ENCODE assay signal across 8 mouse cellular contexts in the genomic region with DNA sequence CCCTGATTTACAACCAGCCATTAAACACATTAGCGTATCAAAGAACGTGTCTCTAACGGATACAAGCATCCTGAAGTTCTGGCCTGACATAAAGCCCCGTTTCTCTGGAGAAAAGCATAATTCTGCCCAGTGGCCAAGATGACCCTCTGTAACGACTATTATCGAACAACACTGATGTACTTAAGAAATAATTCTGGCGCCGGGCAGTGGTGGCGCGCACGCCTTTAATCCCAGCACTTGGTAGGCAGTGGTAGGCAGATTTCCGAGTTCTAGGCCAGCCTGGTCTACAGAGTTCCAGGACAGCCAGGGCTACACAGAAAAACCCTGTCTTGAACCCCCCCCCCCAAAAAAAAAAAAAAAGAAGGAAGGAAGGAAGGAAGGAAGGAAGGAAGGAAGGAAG.
DNase-seq lines count a peak whose midpoint lies in the region; ATAC-seq lines count a peak whose summit lies in the region.

No protein-coding gene starts in this region.

- H3K4me1 ChIP-seq in lung, embryonic 15.5 days, result peaks cover 16% of the 10 kb centered on the region
- peaks cover 17% of the 10 kb centered on the region for H3K4me1 ChIP-seq in forebrain, embryonic 13.5 days
- peaks cover 32% of the 10 kb centered on the region for H3K4me1 ChIP-seq in limb, embryonic 10.5 days
- peaks cover 9% of the 10 kb centered on the region for H3K4me1 ChIP-seq in stomach, embryonic 14.5 days (ENCODE audit: control insufficient read depth, insufficient read depth, low read length)

- H3K9ac ChIP-seq in lung, embryonic 15.5 days, result peak overlapping the region; percentile 32; the same call in 1 of the 2 replicates
- H3K9ac ChIP-seq in forebrain, embryonic 13.5 days, result peak overlapping the region; percentile 40; the same call in 1 of the 2 replicates
- peak overlapping the region; percentile 4; the same call in 1 of the 2 replicates for H3K9ac ChIP-seq in stomach, embryonic 14.5 days (replicated peaks; ENCODE audit: low read depth, low read length)

- no peak for ATAC-seq in lung, embryonic 15.5 days (ENCODE audit: borderline replicate concordance, extremely low read depth, low FRiP score, low TSS enrichment)
- no peak for ATAC-seq in forebrain, embryonic 13.5 days
- no peak for ATAC-seq in stomach, embryonic 14.5 days (ENCODE audit: insufficient number of reproducible peaks, insufficient read depth, low FRiP score, low read depth)
- ATAC-seq in inflammation-experienced regulatory T-cells, adult 6 months, result no peak
- no peak for ATAC-seq in CD4-positive, CD25-positive, alpha-beta regulatory T cell, adult 4 months

- H3K4me3 ChIP-seq in lung, embryonic 15.5 days, result peak overlapping the region; percentile 88
- H3K4me3 ChIP-seq in forebrain, embryonic 13.5 days, result peak overlapping the region; percentile 92
- H3K4me3 ChIP-seq in limb, embryonic 10.5 days, result peak overlapping the region; percentile 94
- peak overlapping the region; percentile 23 for H3K4me3 ChIP-seq in stomach, embryonic 14.5 days (ENCODE audit: low read depth, low read length)

- DNase-seq in lung, postnatal 25 days (ENCODE audit: low spot score), result no peak
- DNase-seq in limb, embryonic 10.5 days (ENCODE audit: low spot score), result no peak
- DNase-seq in layer of hippocampus, adult 8-10 months (ENCODE audit: low spot score in 2 of 2), result no peak

- H3K9me3 ChIP-seq in lung, embryonic 15.5 days, result no peaks in the 10 kb centered on the region
- no peaks in the 10 kb centered on the region for H3K9me3 ChIP-seq in forebrain, embryonic 13.5 days (replicated peaks)
- H3K9me3 ChIP-seq in limb, embryonic 10.5 days (replicated peaks), result no peaks in the 10 kb centered on the region
- no peaks in the 10 kb centered on the region for H3K9me3 ChIP-seq in stomach, embryonic 14.5 days (ENCODE audit: control insufficient read depth, low read depth, low read length)

- H3K36me3 ChIP-seq in lung, embryonic 15.5 days, result no peaks in the 10 kb centered on the region
- H3K36me3 ChIP-seq in forebrain, embryonic 13.5 days (ENCODE audit: poor library complexity, severe bottlenecking), result peaks cover 7% of the 10 kb centered on the region
- H3K36me3 ChIP-seq in limb, embryonic 10.5 days, result peaks cover 1% of the 10 kb centered on the region; the same call in 1 of the 2 replicates
- no peaks in the 10 kb centered on the region; the same call in 1 of the 2 replicates for H3K36me3 ChIP-seq in stomach, embryonic 14.5 days (ENCODE audit: control insufficient read depth, insufficient read depth, low read length)

- 52% methylated on average over 12 of the region's 12 CpGs for WGBS in lung, embryonic 15.5 days
- WGBS in forebrain, embryonic 13.5 days, result 50% methylated on average over 12 of the region's 12 CpGs
- 47% methylated on average over 12 of the region's 12 CpGs for WGBS in limb, embryonic 10.5 days
- 40% methylated on average over 12 of the region's 12 CpGs for WGBS in stomach, embryonic 14.5 days

- H3K4me2 ChIP-seq in lung, embryonic 15.5 days, result peak overlapping the region; percentile 46
- peak overlapping the region; percentile 53 for H3K4me2 ChIP-seq in forebrain, embryonic 13.5 days
- peak overlapping the region; percentile 37; the same call in 1 of the 2 replicates for H3K4me2 ChIP-seq in stomach, embryonic 14.5 days (replicated peaks; ENCODE audit: low read depth, low read length)

- H3K27ac ChIP-seq in lung, embryonic 15.5 days, result peak overlapping the region; percentile 55
- H3K27ac ChIP-seq in forebrain, embryonic 13.5 days, result peak overlapping the region; percentile 82
- H3K27ac ChIP-seq in limb, embryonic 10.5 days, result peak overlapping the region; percentile 83; the same call in 1 of the 2 replicates
- H3K27ac ChIP-seq in stomach, embryonic 14.5 days (ENCODE audit: low read length), result no peak overlapping the region; the same call in 1 of the 2 replicates

- H3K27me3 ChIP-seq in lung, embryonic 15.5 days, result no peaks in the 10 kb centered on the region
- H3K27me3 ChIP-seq in forebrain, embryonic 13.5 days, result no peaks in the 10 kb centered on the region
- H3K27me3 ChIP-seq in limb, embryonic 10.5 days (ENCODE audit: low read depth, poor library complexity, severe bottlenecking), result no peaks in the 10 kb centered on the region
- H3K27me3 ChIP-seq in stomach, embryonic 14.5 days (ENCODE audit: control insufficient read depth, insufficient read depth, low read length), result no peaks in the 10 kb centered on the region

Comparison
In these comparisons a context has a peak if more than half of its experiments do, and no peak if none do; other contexts are left out.
1. H3K4me3 ChIP-seq: peak in every context shown above with its lines; median percentile 94 in limb, embryonic 10.5 days; 92 in forebrain, embryonic 13.5 days; 88 in lung, embryonic 15.5 days; 23 in stomach, embryonic 14.5 days.